Mouse (Mus musculus) limb, embryonic 13.5 days (tissue): Measurements from ENCODE around the gene Rinl. TPM values are rescaled to one million over a fixed set of nuclear protein-coding genes. Genes with fewer than 3 reads are reported as not detected.
A peak's percentile ranks its signal among the peaks of the same experiment; 100 is the strongest.

ENCODE experiments used
- ATAC-seq: fragments of 200-750 bp; cut with Nextera tagmentation; 2 replicates; pipeline ENCODE4 v1.8.0; 2017; ENCODE audit warnings: low read depth, moderate number of reproducible peaks, moderate TSS enrichment; ENCODE audit not compliant: low FRiP score
- H3K27ac ChIP-seq: fragments of 300-500 bp; sonication (generic); 2 replicates; pipeline ENCODE4 v1.5.1; 2015; ENCODE audit warnings: inconsistent platforms, mild to moderate bottlenecking, moderate library complexity
- H3K27me3 ChIP-seq: fragments of 300-500 bp; sonication (generic); 2 replicates; pipeline ENCODE4 v1.6.1; 2015; ENCODE audit warnings: mild to moderate bottlenecking, inconsistent platforms
- H3K36me3 ChIP-seq: fragments of 300-500 bp; sonication (generic); 2 replicates; pipeline ENCODE4 v1.6.1; 2015; ENCODE audit warnings: inconsistent platforms, mild to moderate bottlenecking, moderate library complexity
- H3K4me1 ChIP-seq: fragments of 300-500 bp; sonication (generic); 2 replicates; pipeline ENCODE4 v1.6.1; 2015; ENCODE audit warnings: inconsistent platforms
- H3K4me2 ChIP-seq: fragments of 300-500 bp; sonication (generic); replicated peaks from 2 replicates; pipeline ENCODE4 v1.6.1; 2015; ENCODE audit warnings: inconsistent platforms, mild to moderate bottlenecking, moderate library complexity
- H3K4me3 ChIP-seq: fragments of 300-500 bp; sonication (generic); 2 replicates; pipeline ENCODE4 v1.5.1; 2015; ENCODE audit warnings: moderate library complexity, mild to moderate bottlenecking, inconsistent platforms
- H3K9ac ChIP-seq: fragments of 300-500 bp; sonication (generic); 2 replicates; pipeline ENCODE4 v1.6.1; 2015; ENCODE audit warnings: mild to moderate bottlenecking, inconsistent platforms
- H3K9me3 ChIP-seq: fragments of 300-500 bp; sonication (generic); 2 replicates; pipeline ENCODE4 v1.6.1; 2016; ENCODE audit warnings: inconsistent platforms
- WGBS: fragments of 180-500 bp; shearing (Covaris S2); methylation state at CpG from one replicate; pipeline ENCODE4 v1.1.7; 2015; 5-methylcytosine and 5-hydroxymethylcytosine counted together
- polyA plus RNA-seq: library from polyadenylated mRNA; unstranded; fragments of >200 nt; fragmentation: Nextera tagmentation; extraction: Ambion mirVana; gene quantifications from 2 replicates; pipeline ENCODE4 v1.2.1, GENCODE M21; 2015

Rinl gene
- polyA plus RNA-seq, 1 experiment from 2014 or later = 3.1 TPM

DNA sequence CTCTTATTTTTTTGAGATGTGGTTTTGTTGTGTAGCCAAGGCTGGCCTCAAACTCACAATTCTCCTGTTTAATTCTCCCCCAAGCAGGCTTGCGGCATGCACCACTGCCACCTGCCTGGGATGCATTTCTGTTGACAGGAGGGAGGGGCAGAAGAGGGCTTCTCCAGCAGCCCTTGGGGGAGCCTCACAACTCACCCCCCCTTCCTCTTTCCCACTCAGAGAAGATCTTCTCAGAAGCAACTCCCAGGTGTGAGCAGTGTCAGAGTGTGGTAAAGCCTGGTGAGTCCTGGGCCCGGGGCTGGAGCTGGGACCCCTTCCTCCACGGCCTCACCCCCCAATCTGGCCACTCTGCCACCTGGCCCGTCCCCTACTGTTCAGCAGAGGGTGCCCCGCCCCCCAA, 3.6 kb upstream of the Rinl start:
- Histone ChIP-seq H3K27me3 (no peaks in the 10 kb centered on the region), H3K9ac (no peak overlapping the region; the same call in 1 of the 2 replicates), H3K36me3 (peaks cover 60% of the 10 kb centered on the region), H3K27ac (no peak overlapping the region), H3K4me2 (no peak overlapping the region), H3K4me1 (peaks cover 28% of the 10 kb centered on the region), H3K9me3 (no peaks in the 10 kb centered on the region), H3K4me3 (no peak overlapping the region)
- no peak for ATAC-seq
- 76% methylated on average over 5 of the region's 5 CpGs for WGBS

- H3K27ac ChIP-seq = no peak overlapping the region
- 89% methylated on average over 9 of the region's 9 CpGs for WGBS
- no peak overlapping the region for H3K4me3 ChIP-seq
- peaks cover 53% of the 10 kb centered on the region for H3K36me3 ChIP-seq
- H3K9me3 ChIP-seq = no peaks in the 10 kb centered on the region
- H3K4me1 ChIP-seq = peaks cover 32% of the 10 kb centered on the region
- no peak overlapping the region for H3K9ac ChIP-seq
- no peaks in the 10 kb centered on the region for H3K27me3 ChIP-seq
- no peak overlapping the region for H3K4me2 ChIP-seq
- no peak for ATAC-seq
Measured at GRCm38 (mm10) chr7:28787884-28788283, 885 bp upstream of the Rinl start.

GRCm38 (mm10) chr7:28789235-28789634, 466 bp downstream of the Rinl start:
- no peaks in the 10 kb centered on the region for H3K27me3 ChIP-seq
- H3K27ac ChIP-seq = peak overlapping the region; percentile 65; the same call in 1 of the 2 replicates
- H3K36me3 ChIP-seq = peaks cover 39% of the 10 kb centered on the region
- no peak overlapping the region for H3K4me3 ChIP-seq
- peaks cover 32% of the 10 kb centered on the region for H3K4me1 ChIP-seq
- no peak overlapping the region for H3K9ac ChIP-seq
- no peaks in the 10 kb centered on the region for H3K9me3 ChIP-seq
- no peak overlapping the region for H3K4me2 ChIP-seq
- WGBS = 58% methylated on average over 3 of the region's 3 CpGs
- no peak for ATAC-seq

DNA sequence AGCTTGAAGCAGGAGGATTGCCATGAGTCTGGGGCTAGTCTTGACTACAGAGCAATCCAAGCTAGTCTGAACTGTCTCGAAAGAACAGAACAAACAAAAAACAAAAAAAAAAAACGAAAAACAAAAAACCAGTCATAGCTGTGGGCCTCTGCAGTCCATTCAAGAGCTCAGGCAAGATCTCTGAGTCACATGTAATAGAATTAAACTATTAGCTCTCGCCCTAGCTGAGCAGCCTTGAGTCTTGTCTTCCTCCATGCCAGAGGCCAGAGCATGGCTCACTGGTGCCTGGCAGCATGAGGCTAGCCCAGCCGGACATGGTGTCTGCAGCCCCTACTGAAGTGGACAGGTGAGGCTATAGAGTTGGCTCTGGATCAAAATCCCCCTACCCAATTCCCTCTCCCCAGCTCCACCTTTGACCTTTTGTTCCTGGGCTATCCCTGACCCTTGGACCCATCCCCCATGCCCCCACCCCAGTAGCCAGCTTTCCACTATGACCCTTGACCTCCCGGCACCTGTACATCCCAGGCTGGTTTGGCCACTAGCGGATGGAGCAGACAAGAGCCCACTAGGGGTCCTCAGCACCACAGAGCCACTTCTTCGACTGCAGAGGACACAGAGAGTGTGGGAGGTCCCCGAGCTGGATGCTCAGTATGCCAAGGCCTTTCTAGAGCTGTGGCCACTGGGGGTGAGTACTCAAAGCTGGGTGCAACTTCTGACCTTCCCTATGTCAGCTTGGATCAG, 1.5 kb downstream of the Rinl start:
- H3K9ac ChIP-seq = no peak overlapping the region
- no peak overlapping the region for H3K4me3 ChIP-seq
- H3K27me3 ChIP-seq = no peaks in the 10 kb centered on the region
- peak overlapping the region; percentile 65; the same call in 1 of the 2 replicates for H3K27ac ChIP-seq
- WGBS = 52% methylated on average over 8 of the region's 8 CpGs
- H3K4me2 ChIP-seq = no peak overlapping the region
- H3K4me1 ChIP-seq = peaks cover 32% of the 10 kb centered on the region
- no peaks in the 10 kb centered on the region for H3K9me3 ChIP-seq
- ATAC-seq = no peak
- H3K36me3 ChIP-seq = peaks cover 29% of the 10 kb centered on the region

DNA sequence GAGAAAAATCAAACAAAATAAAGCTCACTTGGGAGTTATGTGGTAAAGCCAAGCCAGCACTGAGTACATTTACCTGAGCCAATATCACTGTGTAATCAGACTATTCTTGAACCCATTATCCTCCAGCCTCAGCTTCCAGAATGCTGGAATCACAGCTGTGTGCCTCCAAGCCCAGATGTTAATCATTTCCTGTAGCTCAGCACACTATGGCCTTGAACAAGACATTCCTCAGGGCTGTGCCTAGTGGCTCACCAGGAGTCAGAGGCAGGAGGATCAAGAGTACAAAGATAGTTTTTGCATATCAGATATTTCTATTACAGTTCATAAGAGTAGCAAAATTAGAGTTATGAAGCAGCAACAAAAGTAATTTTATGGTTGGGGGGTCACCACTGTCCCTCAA, 2.9 kb downstream of the Rinl start:
- peaks cover 37% of the 10 kb centered on the region for H3K4me1 ChIP-seq
- H3K4me2 ChIP-seq = no peak overlapping the region
- peaks cover 15% of the 10 kb centered on the region for H3K36me3 ChIP-seq
- no peaks in the 10 kb centered on the region for H3K9me3 ChIP-seq
- no peaks in the 10 kb centered on the region for H3K27me3 ChIP-seq
- no peak overlapping the region for H3K4me3 ChIP-seq
- no peak overlapping the region for H3K9ac ChIP-seq
- no peak for ATAC-seq
- no peak overlapping the region; the same call in 1 of the 2 replicates for H3K27ac ChIP-seq

DNA sequence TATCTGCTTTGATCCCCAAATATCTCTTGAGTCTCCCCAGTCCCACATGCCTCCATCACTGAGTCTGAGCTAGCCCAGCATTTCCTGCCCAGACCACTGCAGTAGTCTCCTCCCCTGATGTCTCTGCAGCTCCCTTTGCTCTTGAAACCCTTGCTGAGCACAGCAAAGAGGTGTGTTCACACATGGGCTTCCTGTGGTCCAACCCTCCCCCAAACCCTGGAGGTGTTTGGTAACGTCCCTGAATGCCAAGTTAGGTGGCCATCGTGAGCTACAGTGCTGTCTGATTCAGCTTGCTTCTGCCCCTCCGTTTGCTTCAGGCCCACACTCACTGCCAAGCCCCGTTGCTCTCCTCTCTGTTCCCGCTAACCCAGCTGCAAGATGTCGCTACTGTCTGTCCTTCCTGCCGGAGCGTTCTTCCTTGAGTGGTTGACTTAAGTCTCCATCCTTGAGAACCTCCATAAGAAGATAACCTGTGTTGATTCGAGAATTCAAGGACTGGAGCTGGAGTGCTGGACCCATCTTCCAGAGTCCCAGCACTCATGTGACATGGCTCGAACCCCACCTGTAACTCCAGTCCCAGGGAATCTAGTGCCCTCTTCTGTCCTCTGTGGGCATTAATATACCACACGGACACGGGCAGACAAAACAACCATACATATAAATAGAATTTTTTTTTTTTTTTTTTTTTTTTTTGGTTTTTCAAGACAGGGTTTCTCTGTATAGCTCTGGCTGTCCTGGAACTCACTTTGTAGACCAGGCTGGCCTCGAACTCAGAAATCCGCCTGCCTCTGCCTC, 3.8 kb downstream of the Rinl start:
- no peak overlapping the region; the same call in 1 of the 2 replicates for H3K27ac ChIP-seq
- H3K27me3 ChIP-seq = no peaks in the 10 kb centered on the region
- no peaks in the 10 kb centered on the region for H3K9me3 ChIP-seq
- no peak overlapping the region for H3K4me2 ChIP-seq
- peaks cover 7% of the 10 kb centered on the region for H3K36me3 ChIP-seq
- no peak for ATAC-seq
- peaks cover 41% of the 10 kb centered on the region for H3K4me1 ChIP-seq
- H3K4me3 ChIP-seq = no peak overlapping the region
- 78% methylated on average over 14 of the region's 14 CpGs for WGBS
- H3K9ac ChIP-seq = no peak overlapping the region

DNA sequence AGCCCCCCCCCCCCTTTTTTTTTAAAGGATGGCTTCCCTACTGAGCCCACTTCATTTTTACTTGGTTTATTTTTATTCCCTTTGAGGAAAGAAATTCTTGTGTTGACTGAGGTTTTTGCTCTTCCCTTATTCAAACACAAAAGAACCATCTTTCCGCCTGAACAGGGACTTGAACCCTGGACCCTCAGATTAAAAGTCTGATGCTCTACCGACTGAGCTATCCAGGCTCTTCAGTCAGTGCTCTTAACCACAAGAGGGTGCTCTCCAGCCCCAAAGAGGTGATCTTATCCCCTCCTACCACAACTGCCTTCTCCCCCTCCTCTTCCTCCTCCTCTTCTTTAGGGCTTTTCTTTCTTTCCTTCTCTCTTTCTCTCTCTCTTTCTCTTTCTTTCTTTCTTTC, 5.1 kb downstream of the Rinl start:
- H3K9me3 ChIP-seq = no peaks in the 10 kb centered on the region
- no peaks in the 10 kb centered on the region for H3K36me3 ChIP-seq
- no peaks in the 10 kb centered on the region for H3K27me3 ChIP-seq
- H3K4me3 ChIP-seq = no peak overlapping the region
- 46% methylated on average over 2 of the region's 2 CpGs for WGBS
- peaks cover 34% of the 10 kb centered on the region for H3K4me1 ChIP-seq
- no peak for ATAC-seq
- H3K9ac ChIP-seq = no peak overlapping the region
- no peak overlapping the region for H3K27ac ChIP-seq
- H3K4me2 ChIP-seq = no peak overlapping the region

- Histone ChIP-seq H3K36me3 (no peaks in the 10 kb centered on the region), H3K9ac (no peak overlapping the region), H3K27ac (no peak overlapping the region), H3K4me3 (no peak overlapping the region), H3K9me3 (no peaks in the 10 kb centered on the region), H3K4me1 (peaks cover 28% of the 10 kb centered on the region), H3K4me2 (no peak overlapping the region), H3K27me3 (no peaks in the 10 kb centered on the region)
- WGBS = 77% methylated on average over 3 of the region's 3 CpGs
- ATAC-seq = no peak
Measured at GRCm38 (mm10) chr7:28794496-28794895, 5.7 kb downstream of the Rinl start.

- H3K4me2 ChIP-seq = no peak overlapping the region
Measured at GRCm38 (mm10) chr7:28795832-28796231, 7.1 kb downstream of the Rinl start.

GRCm38 (mm10) chr7:28796562-28796975, 7.8 kb downstream of the Rinl start:
- H3K27ac ChIP-seq = no peak overlapping the region

More at GRCm38 (mm10) chr7:28795832-28796231, 7.1 kb downstream of the Rinl start:
- Histone ChIP-seq H3K36me3 (no peaks in the 10 kb centered on the region), H3K9me3 (no peaks in the 10 kb centered on the region), H3K4me3 (no peak overlapping the region), H3K9ac (no peak overlapping the region), H3K4me1 (peaks cover 18% of the 10 kb centered on the region; the same call in 1 of the 2 replicates), H3K27ac (no peak overlapping the region), H3K27me3 (no peaks in the 10 kb centered on the region)
- ATAC-seq = no peak
- WGBS = 74% methylated on average over 15 of the region's 15 CpGs

GRCm38 (mm10) chr7:28799994-28800393, 11.2 kb downstream of the Rinl start:
- no peak for ATAC-seq
- Histone ChIP-seq H3K4me3 (no peak overlapping the region), H3K4me2 (no peak overlapping the region), H3K9me3 (no peaks in the 10 kb centered on the region), H3K27ac (no peak overlapping the region), H3K9ac (no peak overlapping the region), H3K27me3 (no peaks in the 10 kb centered on the region), H3K4me1 (peaks cover 40% of the 10 kb centered on the region), H3K36me3 (no peaks in the 10 kb centered on the region)
- 97% methylated on average over 9 of the region's 9 CpGs for WGBS

More at GRCm38 (mm10) chr7:28796562-28796975, 7.8 kb downstream of the Rinl start:
- Histone ChIP-seq H3K9ac (peak overlapping the region; percentile 56), H3K27me3 (no peaks in the 10 kb centered on the region), H3K4me1 (peaks cover 23% of the 10 kb centered on the region), H3K4me3 (peak overlapping the region; percentile 23), H3K36me3 (no peaks in the 10 kb centered on the region), H3K4me2 (peak overlapping the region; percentile 56), H3K9me3 (no peaks in the 10 kb centered on the region)
- 21% methylated on average over 32 of the region's 32 CpGs for WGBS
- peak; percentile 50; the same call in 1 of the 2 replicates for ATAC-seq

GRCm38 (mm10) chr7:28801451-28801850, 12.7 kb downstream of the Rinl start:
- Histone ChIP-seq H3K4me1 (peaks cover 38% of the 10 kb centered on the region), H3K27ac (peak overlapping the region; percentile 94; the same call in 1 of the 2 replicates), H3K4me3 (no peak overlapping the region), H3K9ac (no peak overlapping the region; the same call in 1 of the 2 replicates), H3K36me3 (no peaks in the 10 kb centered on the region), H3K9me3 (no peaks in the 10 kb centered on the region), H3K27me3 (no peaks in the 10 kb centered on the region), H3K4me2 (no peak overlapping the region)
- ATAC-seq = no peak
- WGBS = 62% methylated on average over 3 of the region's 3 CpGs
